Mouse (Mus musculus): Measurements from ENCODE around the gene Cct8l1.

Cct8l1 gene

DNA sequence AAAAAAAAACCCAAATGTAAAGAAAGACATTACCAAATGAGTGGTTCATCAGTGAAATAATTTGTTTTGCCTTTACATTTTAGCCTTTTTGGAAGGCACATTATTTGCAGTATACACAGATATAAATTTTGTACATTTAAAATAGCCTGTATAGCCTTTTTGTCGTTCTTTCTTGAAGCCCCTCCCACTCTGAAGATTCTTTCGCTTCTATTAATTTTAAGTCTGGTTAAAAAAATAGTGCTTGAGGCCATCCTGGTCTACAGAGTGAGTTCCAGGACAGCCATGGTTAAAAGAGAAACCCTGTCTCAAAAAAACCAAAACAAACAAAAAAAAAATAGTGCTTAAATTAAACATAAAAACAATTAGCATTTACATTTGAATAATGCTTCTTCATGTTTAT, 14.8 kb downstream of the Cct8l1 start:
- no peak for DNase-seq (ENCODE audit: low spot score in 2 of 2)

DNA sequence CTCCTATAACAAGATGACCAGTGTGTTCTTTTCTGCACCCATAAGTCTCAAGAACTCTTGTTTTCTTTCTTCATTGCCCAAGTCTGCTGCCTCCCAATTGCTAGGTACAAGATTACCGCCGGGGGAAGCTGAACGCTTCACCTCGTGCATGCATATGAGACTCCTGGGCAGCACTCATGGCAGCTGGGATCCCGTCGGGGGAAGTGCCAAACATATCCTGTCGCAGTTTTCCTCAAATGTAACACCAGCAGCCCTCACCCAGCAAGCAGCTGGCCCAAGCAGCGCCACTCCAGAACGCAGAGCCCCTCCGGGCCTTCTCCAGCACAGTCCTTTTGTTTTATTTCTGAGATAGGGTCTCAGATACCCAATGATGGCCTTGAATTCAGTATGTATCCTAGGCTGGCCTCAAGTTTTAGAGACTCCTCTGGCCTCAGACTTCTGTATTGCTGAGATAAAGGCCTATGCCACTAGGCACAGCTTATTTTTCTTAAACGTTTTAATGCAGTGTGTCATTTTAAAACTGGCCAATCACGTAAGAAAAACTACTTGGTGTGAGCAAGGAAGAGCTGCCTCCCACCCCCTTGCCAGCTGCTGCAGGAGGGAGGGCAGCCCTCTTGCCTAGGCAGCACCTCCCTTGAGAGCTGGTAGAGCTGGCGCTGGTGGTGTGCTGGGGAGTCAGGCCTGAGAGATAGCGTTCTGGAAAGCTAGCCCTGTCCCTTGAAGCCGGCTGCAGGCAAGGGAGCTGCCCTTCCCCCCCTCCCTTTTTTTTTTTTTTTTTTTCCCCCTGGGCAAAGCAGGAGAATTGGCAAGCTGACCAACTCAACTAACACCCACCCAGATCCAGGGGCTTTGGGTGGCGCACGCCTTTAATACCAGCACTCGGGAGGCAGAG, 16.6 kb downstream of the Cct8l1 start:
- no peak for DNase-seq (ENCODE audit: low spot score in 2 of 2)

DNA sequence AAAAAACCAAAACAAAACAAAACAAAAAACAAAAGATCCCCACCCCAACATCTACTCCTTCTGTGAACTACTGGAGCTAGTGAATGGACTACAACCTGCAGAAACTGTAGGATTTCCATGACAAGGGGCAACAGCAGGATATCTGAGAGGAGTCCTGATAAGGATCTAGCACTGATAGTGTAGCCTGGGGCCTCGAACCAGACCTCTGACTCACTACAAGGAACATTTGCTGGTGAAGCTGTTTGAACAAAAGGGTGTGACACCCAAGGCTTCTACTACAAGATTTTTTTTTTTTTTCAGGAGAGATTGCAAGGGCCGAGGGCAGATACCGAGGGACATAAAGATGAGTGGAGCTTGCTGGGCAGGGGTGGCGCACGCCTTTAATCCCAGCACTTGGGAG, 17.4 kb downstream of the Cct8l1 start:
- DNase-seq (ENCODE audit: low spot score in 2 of 2) = no peak

DNA sequence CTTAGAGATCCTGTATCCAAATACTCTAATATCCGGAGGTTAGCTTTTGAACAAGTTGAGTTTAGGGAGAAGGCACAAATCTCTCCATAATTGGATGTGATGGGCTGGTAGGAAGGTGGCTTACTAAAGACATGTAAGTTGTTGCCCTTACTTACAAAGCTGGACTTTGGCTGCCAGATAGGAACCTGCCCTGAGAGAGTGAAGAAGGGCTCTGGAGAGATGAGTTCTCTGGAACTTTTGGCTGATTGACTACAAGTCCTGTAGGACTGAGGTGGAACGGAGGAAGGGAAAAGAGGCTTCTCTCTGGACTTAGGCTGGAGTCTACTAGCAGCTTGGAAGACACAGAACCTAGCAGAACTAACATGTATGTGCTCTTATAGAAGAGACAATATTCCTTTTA, 19.7 kb downstream of the Cct8l1 start:
- no peak for DNase-seq (ENCODE audit: low spot score in 2 of 2)

DNA sequence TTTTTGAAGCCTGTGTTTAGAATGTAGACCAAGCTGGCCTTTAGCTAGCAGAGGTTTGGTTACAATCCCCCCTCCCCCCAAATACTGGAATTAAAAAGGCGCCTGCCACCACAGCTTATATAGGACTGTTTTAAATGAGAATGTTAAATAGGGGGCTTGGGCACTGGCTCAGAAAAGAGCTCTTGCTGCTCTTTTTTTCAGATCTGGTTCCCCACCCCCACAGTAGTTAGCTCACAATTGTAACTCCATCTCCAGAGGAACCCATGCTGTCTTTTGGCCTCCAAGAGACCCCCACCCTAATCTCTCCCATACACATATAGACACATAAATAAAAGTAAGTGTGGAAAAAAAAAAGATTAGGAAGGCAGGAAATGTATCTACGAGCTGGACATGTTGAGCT, 20.6 kb downstream of the Cct8l1 start:
- DNase-seq (ENCODE audit: low spot score in 2 of 2) = no peak

DNA sequence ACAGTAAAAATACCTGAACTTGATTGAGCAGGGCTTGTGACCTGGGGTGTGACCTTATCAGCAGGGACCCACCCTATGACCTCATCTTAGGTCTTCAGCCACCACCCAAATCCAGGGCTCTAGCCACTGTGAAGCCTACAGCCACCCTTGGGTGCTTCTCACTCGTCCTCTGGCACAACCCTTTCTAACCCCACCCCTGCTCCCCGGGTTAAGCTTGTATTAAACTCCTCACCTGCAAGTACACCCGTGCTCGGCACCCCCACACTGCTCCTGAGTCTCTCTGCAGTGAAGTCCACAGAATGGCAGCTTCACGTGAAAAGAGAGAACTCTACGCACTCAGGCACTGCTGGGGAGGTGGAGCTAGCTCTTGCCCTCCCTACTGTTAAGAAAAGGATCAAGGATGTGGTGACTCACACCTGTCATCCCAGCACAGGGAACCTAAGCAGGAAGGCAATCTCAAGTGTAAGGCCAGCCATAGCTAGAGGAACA, 21.1 kb downstream of the Cct8l1 start:
- no peak for DNase-seq (ENCODE audit: low spot score in 2 of 2)

DNA sequence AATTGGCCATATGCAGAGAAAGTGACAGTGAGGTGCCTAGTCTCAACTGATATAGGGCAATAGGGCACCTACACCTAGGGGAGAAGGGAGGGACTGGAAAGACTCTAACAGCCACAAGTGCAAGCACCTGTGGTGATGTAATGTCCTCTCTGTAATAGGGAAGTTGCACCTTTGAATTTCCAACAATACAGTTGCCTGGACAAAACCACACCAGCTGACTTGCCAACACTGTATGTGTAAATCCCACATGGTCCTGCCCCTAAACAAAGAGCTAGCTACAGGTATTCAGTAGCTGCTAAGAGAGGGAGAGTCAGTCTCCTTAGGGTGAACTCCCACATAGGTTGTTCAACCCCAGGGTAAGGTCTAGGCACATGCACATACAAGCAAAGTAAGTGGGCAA, 24.5 kb downstream of the Cct8l1 start:
- DNase-seq (ENCODE audit: low spot score in 2 of 2) = no peak

DNA sequence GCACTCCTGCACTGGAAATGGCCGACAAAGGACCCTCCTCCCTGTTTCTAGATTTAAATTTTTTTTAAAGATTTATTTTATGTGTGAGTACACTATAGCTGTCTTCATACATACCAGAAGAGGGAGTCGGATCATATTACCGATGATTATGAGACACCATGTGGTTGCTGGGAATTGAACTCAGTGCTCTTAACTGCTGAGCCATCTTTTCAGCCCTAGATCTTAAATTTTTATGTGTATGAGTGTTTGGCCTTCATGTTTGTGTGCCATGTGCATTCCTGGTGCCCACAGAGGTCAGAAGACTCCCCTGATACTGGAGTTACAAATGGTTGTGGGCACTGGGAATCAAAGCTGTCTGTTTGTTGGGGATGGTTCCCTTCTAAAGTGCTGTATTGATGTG, 25.1 kb downstream of the Cct8l1 start:
- no peak for DNase-seq (ENCODE audit: low spot score in 2 of 2)

DNA sequence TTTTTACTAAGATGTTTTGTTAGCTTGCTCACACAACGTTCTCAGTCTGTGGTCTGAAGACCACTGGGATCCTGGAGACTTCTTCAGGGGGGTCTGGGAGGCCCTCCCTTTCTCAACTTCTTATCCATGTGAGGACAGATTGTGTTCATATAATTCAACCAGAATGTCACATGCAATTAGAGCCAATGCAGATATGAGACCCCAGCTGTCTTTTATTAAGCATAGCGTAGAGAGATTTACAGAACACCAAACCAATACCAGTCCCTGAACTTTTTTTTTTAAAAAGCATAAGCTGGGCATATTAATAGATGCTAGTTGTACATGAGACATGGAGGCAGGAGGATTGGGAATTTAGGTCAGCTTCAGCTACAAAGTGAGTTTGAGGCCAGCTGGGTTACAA, 25.8 kb downstream of the Cct8l1 start:
- no peak for DNase-seq (ENCODE audit: low spot score in 2 of 2)

DNA sequence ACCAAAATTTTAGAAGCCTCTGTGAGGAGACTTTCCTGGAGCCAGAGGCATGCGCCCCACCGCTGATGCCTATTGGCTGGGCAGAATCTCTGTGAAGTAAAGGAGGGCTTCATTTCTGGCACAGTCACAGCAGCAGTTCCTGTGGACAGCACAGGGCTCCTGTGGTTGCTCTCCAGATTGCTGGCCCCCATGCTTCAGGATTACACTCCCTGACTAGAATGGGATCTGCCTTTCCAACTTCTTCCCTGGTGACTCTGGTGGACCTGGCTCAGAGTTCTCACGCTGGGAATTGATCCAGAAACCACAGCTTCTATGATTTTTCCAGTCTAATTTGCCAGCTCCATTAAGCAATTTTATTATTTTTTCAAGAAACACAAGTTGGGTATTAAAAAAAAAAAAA, 28.2 kb downstream of the Cct8l1 start:
- DNase-seq (ENCODE audit: low spot score in 2 of 2) = no peak

DNA sequence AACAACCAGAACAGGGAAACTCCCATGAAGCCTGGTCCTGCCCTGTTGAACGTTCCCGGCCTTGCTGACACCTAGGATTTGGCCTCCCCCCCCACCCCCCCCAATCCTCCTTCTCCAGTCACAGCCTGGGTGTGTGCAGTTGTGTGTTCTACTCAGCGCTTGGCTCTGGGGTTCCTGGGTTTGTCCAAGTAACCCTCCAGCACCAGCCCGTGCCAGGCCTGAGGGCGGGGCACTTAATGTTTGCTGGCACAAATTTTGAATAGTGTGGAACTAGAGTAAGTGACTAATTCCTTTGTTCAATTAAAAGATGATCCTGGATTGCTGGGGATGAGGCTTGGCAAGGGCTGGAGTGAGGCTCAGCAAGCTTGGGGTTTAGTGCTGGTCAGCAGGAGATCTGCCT, 28.7 kb downstream of the Cct8l1 start:
- no peak for DNase-seq (ENCODE audit: low spot score in 2 of 2)

DNA sequence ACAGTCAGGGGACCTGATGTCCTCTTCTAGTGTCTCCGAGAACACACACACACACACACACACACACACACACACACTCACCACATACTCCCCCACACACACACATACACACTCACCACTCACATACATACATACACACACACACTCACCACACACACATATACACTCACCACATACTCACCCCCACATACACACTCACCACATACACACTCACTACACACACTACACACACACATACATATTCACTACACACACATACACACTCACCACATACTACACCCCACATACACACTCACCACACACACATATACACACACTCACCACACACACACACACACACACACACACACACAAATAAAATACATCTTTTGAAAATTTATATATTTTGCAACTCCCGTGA, 31.0 kb downstream of the Cct8l1 start:
- no peak for DNase-seq (ENCODE audit: low spot score in 2 of 2)

DNA sequence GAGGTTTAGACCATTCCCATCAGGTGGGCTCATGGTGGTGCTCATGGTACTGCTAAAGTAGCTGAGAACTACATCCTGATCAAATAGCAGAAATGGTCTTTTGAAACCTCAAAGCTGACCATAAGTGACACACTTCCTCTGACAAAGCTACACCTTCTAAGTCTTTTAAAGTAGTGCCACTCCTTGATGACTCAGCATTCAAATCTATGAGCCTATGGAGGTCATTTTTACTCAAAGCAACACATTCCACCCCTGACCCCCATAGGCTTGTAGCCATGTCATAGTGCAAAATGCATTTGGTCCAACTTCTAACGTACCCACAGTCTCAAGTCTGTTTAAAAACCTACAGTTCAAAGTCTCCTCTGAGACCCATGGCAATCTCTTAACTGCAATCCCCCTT, 35.0 kb downstream of the Cct8l1 start:
- no peak for DNase-seq (ENCODE audit: low spot score in 2 of 2)

DNA sequence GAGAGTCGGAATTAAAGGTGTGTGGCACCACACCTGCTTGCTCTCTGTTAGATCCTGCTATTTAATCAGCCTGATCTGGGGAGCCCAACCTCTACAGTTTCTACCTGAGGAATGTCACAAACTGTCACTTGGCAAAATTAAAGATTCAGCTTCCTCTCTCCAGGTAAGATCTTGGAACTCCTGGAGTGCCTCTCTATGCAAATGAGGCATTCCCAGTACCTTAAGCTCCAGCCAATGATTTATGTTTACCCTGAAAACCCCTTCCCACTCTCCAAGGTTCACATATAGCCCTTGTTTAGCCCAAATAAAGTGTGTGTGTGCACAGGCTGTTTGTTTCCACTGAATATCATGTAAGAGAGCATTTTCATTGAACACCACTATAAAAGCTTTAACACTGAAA, 38.3 kb downstream of the Cct8l1 start:
- DNase-seq (ENCODE audit: low spot score in 2 of 2) = no peak

DNA sequence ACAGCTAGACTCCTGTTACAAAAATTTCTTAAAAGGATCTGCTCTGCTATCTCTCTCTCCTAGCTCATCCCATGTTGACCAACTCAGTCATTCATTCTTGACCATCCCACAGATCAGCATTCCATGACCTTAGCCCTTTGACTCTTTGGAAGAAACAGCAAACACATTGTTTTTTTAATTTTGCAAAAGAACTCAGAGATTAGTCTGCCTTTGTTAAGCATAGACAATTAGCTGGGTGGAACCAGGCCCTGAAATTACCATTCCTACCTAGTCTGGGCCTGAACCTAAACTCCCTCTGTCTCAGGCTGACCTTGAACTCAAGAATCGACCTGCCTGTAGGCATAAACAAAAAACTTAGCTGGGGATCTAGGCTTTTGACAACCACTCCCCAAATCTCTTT, 38.8 kb downstream of the Cct8l1 start:
- DNase-seq (ENCODE audit: low spot score in 2 of 2) = no peak

DNA sequence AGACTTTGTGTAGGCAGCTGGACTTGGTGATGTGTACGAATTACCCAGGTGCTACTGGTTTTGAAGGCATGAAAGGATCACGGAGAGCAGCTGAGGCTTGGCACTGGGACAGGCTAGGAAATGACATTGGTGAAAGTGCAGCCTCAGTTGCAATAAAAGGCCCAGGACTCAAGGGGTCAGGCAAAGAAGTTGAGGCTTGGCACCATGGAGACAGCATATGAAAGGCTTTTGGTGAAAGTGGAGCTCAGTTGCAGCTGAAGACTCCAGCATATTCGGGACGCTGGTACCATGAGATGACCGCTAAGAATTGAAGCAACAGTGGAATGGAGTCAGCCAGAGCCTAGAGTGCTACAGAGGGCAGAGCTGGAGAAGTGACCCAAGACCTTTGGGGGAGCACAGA, 39.8 kb downstream of the Cct8l1 start:
- no peak for DNase-seq (ENCODE audit: low spot score in 2 of 2)

DNA sequence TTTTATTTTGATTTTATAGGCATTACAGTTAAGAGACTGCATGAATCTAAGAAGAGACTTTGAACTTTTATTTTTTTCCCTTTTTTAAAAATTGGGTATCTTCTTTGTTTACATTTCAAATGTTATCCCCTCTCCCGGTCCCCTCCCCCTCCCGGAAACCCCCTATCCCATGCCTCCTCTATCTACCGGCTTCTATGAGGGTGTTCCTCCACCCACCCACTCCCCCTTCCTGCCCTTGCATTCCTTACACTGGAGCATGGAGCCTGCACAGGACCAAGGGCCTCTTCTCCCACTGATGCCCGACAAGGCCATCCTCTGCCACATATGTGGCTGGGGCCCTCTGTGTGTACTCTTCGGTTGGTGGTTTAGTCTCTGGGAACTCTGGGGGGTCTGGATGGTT, 40.5 kb downstream of the Cct8l1 start:
- no peak for DNase-seq (ENCODE audit: low spot score in 2 of 2)

Data from frontal cortex, postnatal 10 days (tissue).